Mouse (Mus musculus) frontal cortex, postnatal 25 days (tissue): Measurements from ENCODE around the gene Kcng4.

ENCODE experiments used
- DNase-seq, 2 experiments: peaks; one replicate each; pipeline ENCODE4 v3.0.0; 2022; ENCODE audit warnings: low spot score in 2 of 2

Gene Kcng4

DNA sequence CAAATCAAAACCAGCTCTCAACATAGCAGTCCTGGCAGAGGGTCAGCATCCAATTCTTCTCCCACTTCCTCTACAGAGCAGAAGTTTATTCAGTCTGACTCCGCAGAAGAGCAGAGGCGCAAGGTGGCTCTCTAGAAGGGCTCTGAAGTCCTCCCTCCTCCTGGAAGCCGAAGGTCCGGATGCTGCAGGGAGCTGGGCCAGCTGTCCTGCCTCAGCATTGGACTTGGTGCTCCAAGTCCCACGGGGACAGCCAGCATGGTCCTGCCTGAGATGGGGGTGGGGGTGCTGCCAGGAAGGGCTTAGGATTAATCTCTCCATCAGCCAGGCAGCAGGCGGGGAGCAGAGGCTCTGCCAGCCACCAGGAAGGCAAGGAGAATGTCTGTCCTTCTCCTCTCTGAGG lies at the start of gene Kcng4:
TSS of gene Kcng4 (minus strand) at position 303 of the 400 bp plus-strand sequence.
- no peak for DNase-seq

DNA sequence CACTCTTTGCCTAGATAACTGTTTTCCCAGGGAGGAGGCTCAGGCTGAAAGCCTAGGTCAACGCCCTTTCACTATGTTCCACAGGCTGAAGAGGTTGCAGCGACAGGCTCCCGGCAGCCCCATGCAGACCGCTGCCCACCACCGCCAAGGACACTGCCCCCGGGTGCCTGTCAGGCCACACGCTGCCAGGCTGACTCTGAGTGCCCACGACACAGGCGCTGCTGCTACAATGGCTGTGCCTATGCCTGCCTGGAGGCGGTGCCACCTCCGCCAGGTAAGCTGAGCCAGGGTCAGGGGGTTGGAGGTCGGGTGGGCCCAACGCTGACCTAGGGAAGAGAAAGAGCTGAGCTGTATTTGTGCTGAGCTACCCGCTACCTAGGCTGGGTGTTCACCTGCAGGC lies 43.7 kb upstream of the Kcng4 start:
- DNase-seq: no peak

DNA sequence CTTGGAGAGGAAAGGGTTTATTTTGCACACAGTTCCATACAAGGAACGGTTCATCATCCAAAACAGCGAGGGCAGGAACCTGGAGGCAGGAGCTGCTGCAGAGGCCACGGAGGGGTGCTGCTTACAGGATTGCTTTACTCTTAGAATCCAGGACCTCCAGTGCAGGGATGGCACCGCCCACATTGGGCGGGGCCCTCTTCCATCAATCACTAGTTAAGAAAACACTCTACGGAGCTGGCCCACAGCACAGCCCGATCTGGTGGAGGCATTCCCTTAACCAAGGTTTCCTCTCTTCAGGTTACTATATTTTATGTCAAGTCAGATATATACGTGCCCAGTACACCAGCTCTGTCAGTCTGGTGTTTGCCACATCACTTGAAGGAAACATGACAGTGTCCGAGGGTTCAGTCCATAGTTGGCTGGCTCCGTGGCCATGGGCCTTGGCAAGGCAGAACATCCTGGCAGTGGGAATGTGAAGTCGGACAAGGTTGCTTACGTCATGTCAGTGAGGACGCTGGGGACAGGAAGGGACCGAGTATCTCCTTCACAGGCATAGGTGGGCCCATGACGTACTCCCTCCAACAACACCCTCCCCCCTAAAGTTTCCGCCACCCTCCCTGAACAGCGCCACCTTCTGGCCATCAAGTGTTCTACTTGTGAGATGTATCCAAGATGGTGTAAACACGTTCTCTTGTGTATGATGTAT lies 42.8 kb upstream of the Kcng4 start:
- DNase-seq: no peak

DNA sequence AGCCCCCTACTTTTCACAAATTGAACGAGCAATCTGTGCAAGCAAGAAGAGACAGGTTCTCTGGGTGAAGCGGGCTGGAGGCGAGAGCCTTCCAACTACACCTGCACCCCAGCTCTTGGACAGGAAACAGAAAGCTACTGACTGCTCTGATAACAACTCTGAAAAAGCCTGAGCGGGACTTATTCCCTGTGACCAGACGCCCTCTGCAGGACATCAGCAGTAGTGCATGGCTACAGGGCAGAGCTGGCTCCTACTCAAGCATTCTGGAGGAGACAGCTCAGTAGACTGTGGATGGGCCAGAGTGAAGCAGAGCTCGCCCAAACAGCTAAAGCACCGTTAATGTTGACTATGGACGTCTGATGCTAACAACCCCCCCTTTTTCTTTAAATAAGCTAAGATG lies 40.9 kb upstream of the Kcng4 start:
- peak; percentile 92 to 96 for DNase-seq

DNA sequence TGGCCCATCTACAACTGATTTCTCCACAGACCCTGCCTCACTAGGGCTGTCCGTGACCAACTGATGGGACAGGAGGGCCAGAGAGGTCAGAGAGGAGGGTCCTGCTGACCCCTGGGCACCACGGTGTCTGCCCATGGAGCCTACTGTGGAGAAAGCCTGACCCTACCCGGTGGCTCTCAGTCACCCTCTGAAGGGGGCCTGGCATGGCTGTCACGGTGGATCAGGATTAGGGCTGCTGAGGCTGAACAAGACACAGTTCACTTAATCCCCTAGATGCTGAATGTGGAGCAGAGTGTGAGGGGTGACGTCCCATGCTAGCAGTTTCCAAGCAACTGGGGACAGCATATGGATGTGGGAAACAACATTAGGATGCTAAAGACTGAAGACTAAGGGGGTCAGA lies 40.0 kb upstream of the Kcng4 start:
- DNase-seq: no peak

DNA sequence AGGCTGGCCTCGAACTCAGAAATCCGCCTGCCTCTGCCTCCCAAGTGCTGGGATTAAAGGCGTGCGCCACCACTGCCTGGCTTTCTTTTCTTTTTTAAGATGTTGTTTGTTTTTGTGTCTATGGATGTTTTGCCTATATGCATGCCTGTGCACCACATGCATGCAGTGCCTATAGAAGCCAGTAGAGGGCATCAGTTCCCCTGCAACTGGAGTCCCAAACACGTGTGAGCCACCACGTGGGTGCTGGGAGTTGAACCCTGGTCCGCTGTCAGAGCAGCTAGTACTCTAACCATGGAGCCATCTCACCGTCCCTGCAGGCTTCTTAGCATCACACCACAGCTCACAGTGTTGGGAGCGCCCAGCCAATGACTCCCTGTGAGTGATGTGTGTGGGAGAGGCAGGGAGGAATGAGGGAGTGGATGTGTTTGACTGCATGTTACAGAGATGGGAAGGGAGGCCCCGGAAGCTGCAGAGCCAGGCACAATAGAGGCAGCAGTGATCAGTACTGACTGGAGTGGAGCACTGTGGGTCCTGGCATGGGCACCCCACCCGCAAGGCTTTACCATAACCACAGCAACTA lies 38.6 kb upstream of the Kcng4 start:
- DNase-seq: no peak

DNA sequence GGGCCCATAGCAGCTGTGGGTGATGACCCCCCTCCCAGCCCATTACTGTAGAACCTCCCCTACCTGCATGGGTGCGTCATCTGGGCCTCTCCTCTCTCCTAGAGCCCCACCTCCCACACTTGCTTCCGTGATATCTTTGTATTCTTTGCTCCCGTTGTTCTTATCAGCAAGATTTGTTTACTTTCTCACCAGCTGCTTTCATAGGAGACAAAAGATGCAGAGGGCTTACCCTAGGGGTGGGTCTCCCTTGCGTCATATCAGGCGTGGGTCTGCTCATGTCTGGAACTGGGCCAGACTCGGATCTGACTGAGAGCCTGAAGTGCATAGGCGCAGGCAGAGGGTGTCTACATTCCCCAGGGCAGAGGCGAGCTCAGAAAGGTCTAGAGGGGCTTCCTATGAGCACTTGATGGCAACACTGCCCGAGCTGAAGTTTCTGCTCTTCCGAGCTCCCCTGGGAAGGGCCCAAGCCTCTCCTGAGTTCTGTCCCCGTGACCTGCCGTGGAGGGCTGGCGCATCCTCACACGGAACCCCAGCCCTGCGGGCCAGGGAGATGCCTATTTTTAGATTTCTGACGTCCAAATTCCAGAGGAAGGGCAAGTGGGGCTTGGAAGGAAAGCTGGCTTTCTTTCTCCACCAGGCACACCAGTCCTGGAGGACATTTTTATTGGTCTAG lies 35.1 kb upstream of the Kcng4 start:
- DNase-seq: no peak

DNA sequence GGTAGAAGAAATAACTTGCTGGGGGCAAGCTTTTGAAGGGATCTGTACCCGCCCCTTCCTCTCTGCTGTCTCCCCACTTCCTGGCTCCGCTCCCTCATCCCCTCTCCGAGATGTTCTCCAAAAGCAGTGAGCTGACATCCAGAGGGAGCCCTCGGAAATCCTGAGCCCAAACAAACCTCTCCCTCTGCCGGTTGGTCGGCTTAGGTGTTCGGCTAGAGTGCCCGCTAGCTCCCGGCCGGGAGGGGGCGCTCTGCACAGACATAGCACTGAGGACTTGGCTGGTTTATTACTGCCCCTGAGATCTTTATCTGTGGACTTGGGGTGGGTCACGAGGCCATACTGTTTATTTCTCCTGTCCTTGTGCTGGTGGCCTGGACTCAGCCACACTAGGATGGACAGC lies 33.8 kb upstream of the Kcng4 start:
- no peak for DNase-seq

DNA sequence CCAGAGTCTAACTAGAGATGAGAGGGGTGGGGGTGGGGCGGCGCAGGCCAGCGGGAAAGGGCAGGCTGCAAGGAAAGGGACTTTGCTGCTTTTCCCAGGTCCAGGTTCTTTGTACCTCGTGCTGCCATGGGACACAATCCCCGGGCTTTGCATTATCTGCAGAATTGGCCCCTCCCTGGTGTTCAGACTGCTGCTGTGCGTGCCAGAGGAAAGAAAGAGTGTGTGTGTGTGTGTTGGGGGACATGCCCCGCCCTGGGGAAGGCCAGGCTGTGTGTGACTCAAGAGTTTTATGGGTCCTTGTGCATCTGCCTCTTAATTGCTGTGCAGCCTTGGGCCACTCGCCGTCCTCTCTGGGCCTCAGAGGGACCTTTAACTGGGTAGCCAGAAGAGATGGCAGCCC lies 33.0 kb upstream of the Kcng4 start:
- no peak for DNase-seq

DNA sequence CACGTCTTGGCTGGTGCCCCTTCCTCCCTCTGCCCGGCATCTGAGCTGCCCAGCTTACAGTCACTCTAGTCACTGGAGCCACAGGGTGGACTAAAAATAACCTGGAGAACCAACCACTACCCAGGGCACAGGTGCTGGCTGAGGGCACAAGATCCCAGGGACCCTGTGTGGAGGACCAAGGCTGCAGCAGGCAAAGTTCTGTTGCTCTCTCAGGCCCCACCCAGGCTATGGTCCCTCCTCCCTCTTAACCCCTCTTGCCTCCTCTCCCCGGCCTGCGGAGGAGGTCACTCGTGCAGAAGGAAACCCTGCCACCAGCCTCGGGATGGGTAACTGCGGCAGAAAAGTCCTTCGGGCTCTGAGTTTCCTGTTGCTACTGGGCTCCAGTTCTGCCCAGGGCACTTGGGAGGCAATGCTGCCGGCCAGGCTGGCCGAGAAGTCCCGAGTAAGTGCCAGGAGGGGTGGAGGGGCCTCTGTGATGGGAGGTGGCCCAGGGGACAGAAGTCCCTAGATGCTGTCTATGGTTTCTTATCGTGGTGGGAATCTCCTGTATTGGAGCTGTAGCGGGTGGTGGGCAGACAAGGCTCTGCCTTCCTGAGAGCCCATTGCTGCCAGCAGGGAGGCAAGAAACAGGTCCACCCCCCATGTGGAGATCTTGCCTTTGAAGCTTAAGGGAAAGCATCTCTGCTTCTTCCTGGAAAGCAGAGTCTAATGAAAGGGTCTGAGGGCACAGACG lies 30.9 kb upstream of the Kcng4 start, which contains the start of gene Wfdc1:
TSS of gene Wfdc1 (plus strand) at position 147 of the 733 bp plus-strand sequence.
- DNase-seq: no peak

DNA sequence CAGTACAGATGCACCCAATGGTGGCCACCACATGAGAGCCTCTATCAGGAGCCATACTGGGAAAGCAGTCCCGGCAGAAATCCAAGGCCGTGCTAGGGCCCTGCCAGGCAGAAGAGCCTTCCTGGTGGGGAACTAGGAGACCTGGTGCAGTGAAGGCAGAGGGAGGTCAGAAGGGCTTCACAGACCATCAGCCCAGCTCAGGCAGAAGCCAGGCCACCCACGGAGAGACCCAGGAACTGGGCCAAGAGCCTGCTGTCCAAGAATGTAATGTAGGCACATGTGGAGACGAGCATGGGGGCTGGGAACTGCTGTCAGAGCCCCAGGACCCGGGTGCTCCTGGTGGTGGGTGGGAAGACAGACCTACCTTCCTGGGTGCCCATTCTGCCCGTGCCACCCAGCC lies 29.8 kb upstream of the Kcng4 start:
- DNase-seq: no peak

DNA sequence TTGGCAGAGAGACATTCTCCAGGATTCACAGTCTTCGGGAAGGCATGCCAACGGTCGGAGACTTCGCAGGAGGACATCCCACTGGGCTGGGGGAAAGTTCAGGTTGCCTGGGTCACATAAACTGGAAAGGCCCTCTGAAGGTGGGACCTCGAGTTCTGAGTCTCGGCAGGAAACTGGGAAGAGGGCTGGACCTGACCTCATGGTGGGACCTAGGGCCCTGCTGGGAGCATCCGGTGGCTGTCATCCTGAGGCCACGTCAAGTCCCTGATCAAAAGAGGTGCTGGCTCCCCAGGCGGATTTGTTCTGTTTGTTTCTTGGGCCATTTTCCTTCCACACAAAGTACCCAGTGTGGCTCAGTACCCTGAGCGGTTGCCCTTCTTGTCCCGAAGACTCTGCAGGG lies 28.0 kb upstream of the Kcng4 start:
- no peak for DNase-seq

DNA sequence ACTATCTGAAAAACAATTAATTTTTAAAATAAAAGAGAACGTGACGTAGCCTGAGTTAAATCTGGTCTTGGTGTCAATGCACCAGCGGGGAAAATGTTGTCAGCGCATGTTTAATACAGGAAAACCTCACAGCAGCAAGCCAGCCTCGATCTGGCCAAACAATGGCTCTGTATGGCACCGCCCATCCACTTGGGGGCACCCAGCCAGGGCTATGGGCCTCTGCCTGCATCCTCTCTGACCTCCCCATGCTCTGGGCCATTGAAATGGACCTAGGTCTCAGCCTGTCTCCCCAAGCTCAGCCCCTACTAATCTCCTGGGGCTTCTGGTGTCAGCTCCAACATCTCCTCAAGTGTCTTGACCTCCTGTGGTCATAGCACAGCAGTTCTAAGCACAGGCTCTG lies 26.4 kb upstream of the Kcng4 start:
- DNase-seq: no peak

DNA sequence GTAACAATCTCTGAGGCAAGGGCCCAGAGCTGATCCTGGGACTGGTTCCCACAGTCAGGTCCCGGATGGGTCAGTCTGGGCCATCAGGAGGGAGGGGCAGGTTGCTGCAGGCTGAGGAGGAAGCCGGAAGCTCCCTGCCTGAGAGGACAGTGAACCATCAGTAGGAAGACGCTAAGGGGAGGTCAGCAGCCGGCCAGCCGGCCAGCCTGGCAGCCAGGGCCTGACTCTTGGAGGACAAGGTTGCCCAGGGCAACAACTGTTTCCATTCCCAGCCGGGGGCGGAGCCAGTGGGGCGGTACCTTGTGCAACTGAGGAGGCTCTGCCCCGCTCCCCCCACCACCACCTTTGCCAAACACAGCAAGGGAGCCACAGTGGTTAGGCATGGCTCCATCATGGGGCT lies 25.6 kb upstream of the Kcng4 start:
- no peak for DNase-seq

DNA sequence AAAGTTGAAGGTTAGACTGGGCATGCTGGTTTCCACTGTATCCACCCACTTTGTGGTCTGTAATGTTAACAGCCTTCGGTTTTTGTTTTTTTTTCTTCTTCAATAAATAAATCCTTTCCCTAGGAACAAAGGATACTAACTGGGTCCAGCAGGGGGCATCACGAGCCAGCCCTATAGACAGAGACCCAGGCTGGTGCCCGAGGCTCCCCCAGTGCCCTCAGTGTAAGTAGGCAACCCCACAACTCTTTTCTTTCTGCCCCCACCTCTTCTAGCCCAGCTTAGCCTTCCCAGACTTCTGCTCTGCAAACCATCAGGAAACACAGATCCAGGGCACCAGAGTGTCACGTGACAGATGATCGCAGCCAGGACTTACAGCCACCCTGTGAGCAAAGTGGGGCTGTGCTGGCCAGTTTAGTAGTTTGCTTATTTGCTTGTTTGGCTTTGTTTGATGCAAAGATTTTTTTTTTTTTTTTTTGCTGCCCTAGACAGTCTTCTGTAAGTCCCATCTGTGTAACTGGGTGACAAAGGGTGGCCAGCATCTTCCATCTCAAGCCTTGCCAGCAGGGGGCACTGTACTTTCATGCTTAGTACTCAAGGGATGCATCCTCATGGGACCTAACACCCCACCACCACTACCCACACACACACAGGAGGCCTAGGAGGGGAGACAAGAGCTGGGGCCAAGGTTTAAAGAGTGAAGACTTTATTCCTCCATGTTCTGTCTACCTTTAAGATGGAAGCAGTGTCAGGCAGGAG lies 21.4 kb upstream of the Kcng4 start:
- no peak for DNase-seq

DNA sequence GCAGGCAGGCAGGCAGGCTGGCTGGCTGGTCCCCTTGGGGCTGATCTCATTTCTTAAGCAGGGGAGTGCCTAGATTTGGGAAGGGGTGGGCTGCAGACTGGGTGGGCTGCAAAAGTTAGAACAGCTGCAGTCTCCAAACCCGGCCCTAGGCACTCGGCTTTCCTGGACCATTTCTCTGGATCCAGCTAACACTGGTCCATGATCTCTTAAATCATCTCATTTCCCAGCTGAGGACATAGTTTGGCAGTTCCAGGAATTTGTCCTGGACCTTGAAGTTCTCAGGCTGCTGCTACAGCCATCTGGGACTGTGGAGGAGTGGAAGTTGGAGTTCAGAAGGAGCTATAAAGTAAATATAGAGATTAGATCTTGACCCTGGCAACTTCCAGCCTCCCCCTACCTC lies 15.8 kb upstream of the Kcng4 start:
- DNase-seq: no peak

DNA sequence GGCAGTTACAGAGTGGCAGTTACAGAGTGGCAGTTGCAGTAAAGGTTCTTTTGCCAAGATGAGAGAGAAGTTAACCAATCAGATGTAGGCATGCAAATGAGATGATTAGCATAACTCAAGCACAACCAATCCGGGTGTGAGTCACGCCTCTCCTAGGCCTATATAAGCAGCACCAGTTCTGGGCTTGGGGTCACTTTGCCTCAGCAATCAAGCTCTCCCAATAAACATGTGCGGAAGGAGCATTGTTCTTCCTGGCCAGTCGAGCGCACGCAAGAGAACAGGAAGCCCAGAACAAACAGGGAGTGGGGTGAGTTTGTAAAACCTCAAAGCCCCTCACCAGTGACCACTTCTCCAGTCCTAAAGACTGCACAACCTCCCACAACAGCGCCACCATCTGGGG lies 11.4 kb upstream of the Kcng4 start:
- DNase-seq: no peak

DNA sequence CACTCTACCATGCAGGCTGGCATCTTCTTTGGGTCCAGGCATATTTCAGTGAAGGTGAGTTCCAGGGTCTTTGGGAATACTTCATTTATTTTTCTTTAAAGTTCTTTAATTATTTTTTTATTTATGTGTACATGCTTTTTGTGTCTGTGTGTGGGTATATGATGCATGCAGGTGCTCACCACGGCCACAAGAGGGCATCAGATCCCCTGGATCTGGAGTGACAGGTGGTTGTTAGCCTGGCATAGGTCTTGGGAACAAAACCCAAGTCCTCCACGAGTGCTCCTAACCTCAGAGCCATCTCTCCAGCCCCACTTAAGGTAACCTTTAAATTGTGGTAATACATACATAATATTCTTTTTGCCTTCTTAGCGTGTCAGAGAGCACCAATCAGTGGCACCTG lies 10.7 kb upstream of the Kcng4 start:
- no peak for DNase-seq

DNA sequence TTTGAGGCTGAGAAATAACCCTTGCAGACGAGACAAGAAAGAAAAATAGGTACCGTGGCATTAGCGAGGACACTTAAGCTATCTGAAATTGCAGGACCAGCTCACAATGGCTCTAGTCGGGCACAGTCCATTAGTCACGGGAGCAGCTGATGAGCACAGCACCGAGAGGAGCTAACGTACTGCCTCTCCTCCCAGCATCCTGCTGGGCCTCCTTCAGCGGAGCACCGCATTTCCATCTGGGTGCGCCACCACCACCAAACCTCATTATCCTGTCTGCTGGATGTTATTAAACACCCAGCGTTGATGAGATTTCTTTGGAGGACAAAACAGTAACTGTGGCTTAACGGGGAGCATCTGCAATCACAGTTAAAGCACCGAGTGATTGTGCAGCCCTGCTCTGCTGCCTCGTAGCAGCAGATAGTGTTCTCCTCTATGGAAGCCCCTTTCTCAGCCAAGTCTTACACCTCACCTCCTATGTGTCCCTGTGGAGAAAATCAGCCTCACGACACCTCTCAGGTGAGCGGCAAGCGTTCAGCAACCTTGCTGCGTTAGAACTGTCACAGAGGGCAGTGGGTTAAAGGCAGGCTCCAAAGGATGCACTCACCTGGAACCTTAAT lies 9.6 kb upstream of the Kcng4 start:
- no peak for DNase-seq

DNA sequence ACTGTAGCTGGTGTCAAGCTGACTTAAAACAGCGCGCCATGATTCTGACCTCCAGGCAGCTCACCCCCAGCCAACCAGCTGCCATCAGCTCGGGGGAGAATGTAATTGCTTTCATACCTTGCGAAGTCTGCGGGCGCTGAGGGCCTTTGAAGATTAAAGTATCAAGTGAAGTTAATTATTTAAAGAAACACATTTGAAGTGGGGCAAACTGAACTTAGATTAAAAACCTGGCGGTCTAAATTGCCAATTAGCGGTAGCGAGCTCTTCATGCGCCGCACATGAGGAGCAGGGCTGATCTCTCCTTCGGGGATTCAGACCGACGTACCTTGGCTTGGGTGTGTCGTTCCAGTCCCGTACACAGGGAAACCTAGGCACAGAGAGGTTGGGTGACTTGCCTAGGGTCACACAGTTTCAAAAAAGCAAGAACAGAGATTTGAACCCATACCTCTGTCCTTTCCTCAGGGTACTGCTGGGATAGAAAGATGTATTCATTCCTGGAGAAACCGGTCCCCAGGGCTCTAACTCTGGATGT lies 9.0 kb upstream of the Kcng4 start:
- DNase-seq: no peak

DNA sequence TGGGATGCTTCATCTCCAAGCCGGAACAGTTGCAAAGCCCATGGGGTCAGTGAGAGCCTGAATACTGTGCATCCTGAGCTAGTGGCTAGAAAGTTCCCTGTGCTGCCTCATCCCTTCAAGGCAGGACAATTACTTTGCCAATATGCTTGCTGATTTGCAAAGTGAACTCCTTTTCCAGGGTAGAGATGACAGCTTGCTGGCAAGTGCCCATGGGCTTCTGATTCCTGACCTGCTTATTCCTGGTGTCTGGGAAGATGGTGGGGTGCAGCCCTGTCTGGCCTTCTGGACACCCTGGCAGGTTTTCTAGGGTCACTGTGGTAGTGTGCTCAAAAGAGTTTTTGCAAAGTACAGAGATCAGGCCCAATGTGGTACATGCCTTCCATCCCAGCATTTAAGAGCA lies 7.5 kb upstream of the Kcng4 start:
- DNase-seq: no peak
